Mouse (Mus musculus) ES-E14 (cell line): ENCODE data around the gene Wfdc8. TPM values are rescaled to one million over a fixed set of nuclear protein-coding genes. Genes with fewer than 3 reads are reported as not detected.

Experiments used
- DNase-seq: peaks from one replicate; pipeline ENCODE4 v3.0.0-alpha.2; 2013; ENCODE audit warnings: low read depth, low spot score
- H3K27ac ChIP-seq: 2 replicates; pipeline ENCODE4 v1.5.1; 2012; ENCODE audit warnings: low read depth, mild to moderate bottlenecking, low read length, moderate library complexity, mixed read lengths; ENCODE audit not compliant: poor library complexity, insufficient read depth, severe bottlenecking
- H3K36me3 ChIP-seq: 2 replicates; pipeline ENCODE4 v1.6.1; 2012; ENCODE audit warnings: mild to moderate bottlenecking, low read length, moderate library complexity, mixed read lengths; ENCODE audit not compliant: control insufficient read depth, poor library complexity, insufficient read depth, severe bottlenecking
- H3K4me1 ChIP-seq, 2 experiments: fragments of 150-350 bp in 1 of 2; sonication (generic) in 1 of 2; 2 replicates each; pipeline ENCODE4 v1.6.1; 2012; ENCODE audit warnings: low read length in 2 of 2, mild to moderate bottlenecking in 1 of 2, mixed read lengths in 1 of 2; ENCODE audit not compliant: control insufficient read depth in 2 of 2, insufficient read depth in 2 of 2, poor library complexity in 1 of 2
- H3K4me3 ChIP-seq, 2 experiments: fragments of 150-350 bp in 1 of 2; sonication (generic) in 1 of 2; 2 replicates each; pipeline ENCODE4 v1.5.1; 2012; ENCODE audit warnings: low read length in 2 of 2, low read depth in 1 of 2, mild to moderate bottlenecking in 1 of 2, mixed read lengths in 1 of 2; ENCODE audit not compliant: insufficient read depth in 1 of 2, poor library complexity in 1 of 2, severe bottlenecking in 1 of 2
- H3K9ac ChIP-seq: 2 replicates; pipeline ENCODE4 v1.6.1; 2012; ENCODE audit warnings: low read depth, mild to moderate bottlenecking, low read length, mixed read lengths; ENCODE audit not compliant: poor library complexity, insufficient read depth, severe bottlenecking
- H3K9me3 ChIP-seq: fragments of 150-350 bp; sonication (generic); 2 replicates; pipeline ENCODE4 v1.6.1; 2012; ENCODE audit warnings: low read depth, mild to moderate bottlenecking, low read length; ENCODE audit not compliant: control insufficient read depth, insufficient read depth
- CHD2 ChIP-seq: IDR thresholded peaks from 2 replicates; pipeline ENCODE4 v1.6.1; 2014; ENCODE audit warnings: mild to moderate bottlenecking, low read depth, low read length, inconsistent platforms
- HCFC1 ChIP-seq: IDR thresholded peaks from 2 replicates; pipeline ENCODE4 v1.6.1; 2012; ENCODE audit warnings: low read length, inconsistent platforms, borderline replicate concordance; ENCODE audit not compliant: insufficient read depth
- MAFK ChIP-seq: IDR thresholded peaks from 2 replicates; pipeline ENCODE4 v1.6.1; 2014; ENCODE audit warnings: mild to moderate bottlenecking, low read depth, low read length, inconsistent platforms; ENCODE audit not compliant: insufficient read depth
- ZC3H11A ChIP-seq: IDR thresholded peaks from 2 replicates; pipeline ENCODE4 v1.6.1; 2012; ENCODE audit warnings: low read depth, mild to moderate bottlenecking, inconsistent platforms, low read length, borderline replicate concordance
- ZNF384 ChIP-seq: IDR thresholded peaks from 2 replicates; pipeline ENCODE4 v1.6.1; 2012; ENCODE audit warnings: low read depth, low read length, inconsistent platforms
- in situ Hi-C, 2 experiments: fragments of 600-800 bp; cut with MboI; formaldehyde crosslinking; loops; one replicate each; pipeline ENCODE4 v1.15.1; 2025; ENCODE audit warnings: low sequenced_read_pairs in 2 of 2, inconsistent platforms in 1 of 2; ENCODE audit not compliant: unreplicated experiment in 2 of 2
- total RNA-seq: library from RNA; depleted of rRNA; stranded (reverse); fragments of 300-350 nt; gene quantifications from 2 replicates; pipeline ENCODE4 v1.2.3, GENCODE M21; 2012

The Wfdc8 gene
- total RNA-seq, 1 experiment, result not detected

DNA sequence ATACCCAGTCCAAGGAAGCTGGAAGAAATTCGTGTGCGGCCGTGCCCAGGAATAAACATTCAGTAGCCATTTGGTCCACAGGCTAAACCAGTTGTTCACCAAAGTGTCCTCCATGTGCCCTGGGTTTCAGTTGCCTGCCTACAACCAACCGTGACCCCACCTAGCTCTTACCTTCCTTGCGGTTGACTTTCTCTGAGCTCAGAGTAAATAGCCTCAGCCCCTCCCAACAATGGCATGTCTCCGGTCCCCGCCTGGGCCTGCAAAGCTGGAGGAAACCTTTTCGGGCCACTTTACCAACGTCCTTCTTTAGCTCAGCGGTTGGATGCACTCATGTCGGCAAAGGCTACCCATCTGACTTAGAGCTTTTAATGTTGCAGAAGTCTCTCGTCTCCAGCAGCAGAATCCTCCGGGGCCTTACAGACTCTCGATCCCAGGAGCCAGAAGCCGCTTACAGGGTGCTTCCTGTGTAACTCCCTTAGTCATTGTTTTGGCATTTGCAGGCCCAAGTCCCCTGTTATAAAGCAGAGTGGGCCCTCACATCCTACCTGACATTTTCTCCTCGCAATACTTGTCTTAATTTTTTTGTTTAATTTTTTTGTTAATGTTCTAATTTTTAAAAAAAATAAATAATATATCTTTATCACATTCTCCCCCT is 54.3 kb downstream of the Wfdc8 start:
- Histone ChIP-seq H3K4me1 (peaks cover 4 to 6% of the 10 kb centered on the region in 2 experiments; a peak in 1 of 4 replicates), H3K4me3 (peak overlapping the region in 1 of 2 experiments; percentile 37; a peak in 1 of 4 replicates), H3K9me3 (no peaks in the 10 kb centered on the region), H3K9ac (no peak overlapping the region), H3K36me3 (no peaks in the 10 kb centered on the region), H3K27ac (peak overlapping the region; percentile 34; the same call in 1 of the 2 replicates)
- no peak for TF ChIP-seq CHD2
- TF ChIP-seq MAFK, result no peak
- TF ChIP-seq HCFC1, result no peak
- no peak for TF ChIP-seq ZC3H11A
- TF ChIP-seq ZNF384, result no peak
- peak; percentile 35 for DNase-seq
- in situ Hi-C loops, result no loop called here

DNA sequence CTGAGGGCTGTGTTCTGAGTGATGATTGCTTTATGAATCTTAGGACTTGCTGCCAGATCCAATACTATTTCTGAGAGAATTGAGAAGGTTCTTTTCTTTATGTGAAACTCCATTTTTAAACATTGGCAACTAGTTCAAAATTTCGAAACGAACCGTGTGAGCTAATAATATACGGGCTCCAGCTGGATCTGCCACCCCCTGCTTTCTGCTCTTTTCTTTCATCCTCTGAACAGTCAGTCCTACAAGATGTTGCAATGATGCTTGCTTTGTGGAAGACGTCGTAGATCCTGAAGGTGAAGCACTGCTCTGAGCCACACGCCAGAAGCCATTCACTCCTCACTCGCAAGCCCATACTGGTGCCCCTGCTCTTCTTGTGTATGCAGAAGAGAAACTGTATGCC is 55.0 kb downstream of the Wfdc8 start:
- Histone ChIP-seq H3K9ac (no peak overlapping the region), H3K4me3 (no peak overlapping the region; a peak in 1 of 4 replicates), H3K4me1 (peaks cover 4 to 5% of the 10 kb centered on the region in 2 experiments; a peak in 1 of 4 replicates), H3K36me3 (no peaks in the 10 kb centered on the region), H3K9me3 (no peaks in the 10 kb centered on the region), H3K27ac (no peak overlapping the region)
- TF ChIP-seq ZNF384, result no peak
- TF ChIP-seq ZC3H11A, result no peak
- TF ChIP-seq HCFC1, result no peak
- no peak for TF ChIP-seq MAFK
- no peak for TF ChIP-seq CHD2
- no peak for DNase-seq
- in situ Hi-C loops, result no loop called here

DNA sequence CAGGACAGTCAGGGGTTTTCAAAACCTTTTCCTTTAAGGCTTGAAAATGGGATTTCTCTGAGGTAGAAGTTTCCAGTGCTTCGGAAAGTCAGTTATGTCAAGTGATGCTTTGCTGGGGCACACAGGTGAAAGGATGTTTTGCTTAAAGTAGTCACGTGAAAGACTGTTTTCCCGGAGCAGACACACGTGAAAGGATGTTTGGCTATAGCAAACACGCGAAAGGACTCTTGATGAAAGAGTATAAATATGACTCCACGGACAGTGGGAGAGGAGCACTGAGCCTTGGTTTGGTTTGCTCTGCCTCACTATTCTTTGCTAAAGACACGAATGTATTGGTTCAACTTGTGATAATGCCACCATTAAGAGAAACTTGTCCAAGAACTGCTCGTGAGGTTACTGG is 61.9 kb downstream of the Wfdc8 start:
- H3K4me1 ChIP-seq, result peaks cover 0 to 8% of the 10 kb centered on the region in 2 experiments; a peak in 1 of 4 replicates
- TF ChIP-seq CHD2 (no peak), ZC3H11A (no peak), ZNF384 (no peak), MAFK (no peak), HCFC1 (no peak)
- no peak for DNase-seq

DNA sequence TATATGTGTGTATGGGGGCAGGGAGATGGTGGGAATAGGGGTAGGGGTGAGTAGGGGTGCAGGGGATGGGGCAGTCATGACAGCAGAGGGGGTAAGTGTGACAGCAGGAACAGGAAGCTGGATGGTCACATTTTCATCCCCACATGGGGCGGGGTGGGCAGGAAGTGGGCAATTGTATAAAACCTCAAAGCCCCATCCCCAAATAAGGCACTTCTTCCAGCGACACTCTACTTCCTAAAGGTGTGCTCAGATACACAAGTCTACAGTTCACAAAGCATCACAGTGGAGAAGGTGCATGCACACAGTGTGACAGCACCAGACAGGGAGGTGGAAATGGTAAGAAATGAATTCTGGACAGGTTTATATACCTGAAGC is 62.5 kb downstream of the Wfdc8 start:
- no peak overlapping the region for H3K9ac ChIP-seq

More for the DNA sequence above, 61.9 kb downstream of the Wfdc8 start:
- Histone ChIP-seq H3K4me3 (no peak overlapping the region), H3K9me3 (no peaks in the 10 kb centered on the region), H3K9ac (no peak overlapping the region), H3K36me3 (no peaks in the 10 kb centered on the region), H3K27ac (no peak overlapping the region)
- in situ Hi-C loops, result no loop called here

More for the DNA sequence above, 62.5 kb downstream of the Wfdc8 start:
- in situ Hi-C loops, result no loop called here
- Histone ChIP-seq H3K27ac (no peak overlapping the region), H3K9me3 (no peaks in the 10 kb centered on the region), H3K4me1 (peaks cover 0 to 8% of the 10 kb centered on the region in 2 experiments; a peak in 1 of 4 replicates), H3K4me3 (no peak overlapping the region), H3K36me3 (no peaks in the 10 kb centered on the region)
- DNase-seq, result no peak
- TF ChIP-seq MAFK, result no peak
